Mouse (Mus musculus): ENCODE data around the gene Mfng.

GRCm38 (mm10) chr15:78789721-78790323 is 16.5 kb upstream of the Mfng start:
- TF ChIP-seq CTCF (IDR thresholded peaks at IDR 0.05; ENCODE audit: control insufficient read depth, insufficient read depth, low read length) = no peak
- TF ChIP-seq POLR2A (IDR thresholded peaks at IDR 0.05; ENCODE audit: borderline replicate concordance, control insufficient read depth, low read depth, low read length) = no peak

All from bone marrow, adult 2 months (tissue).